Mouse (Mus musculus) neural tube, embryonic 14.5 days (tissue): ENCODE data around the gene Rab11b. TPM values are rescaled to one million over a fixed set of nuclear protein-coding genes. Genes with fewer than 3 reads are reported as not detected.
"Not testable (repeated sequence)": the region's sequence is repeated elsewhere in the genome, so short reads cannot be mapped to it uniquely, and the experiment has no call there.

Source experiments
- ATAC-seq: fragments of 200-750 bp; cut with Nextera tagmentation; 2 replicates; pipeline ENCODE4 v1.8.0; 2017; ENCODE audit warnings: low read depth, mild to moderate bottlenecking, moderate TSS enrichment, moderate library complexity
- H3K27ac ChIP-seq: fragments of 300-500 bp; sonication (generic); 2 replicates; pipeline ENCODE4 v1.5.1; 2014; ENCODE audit warnings: low read depth, mild to moderate bottlenecking, control low read depth, low read length, moderate library complexity, mixed read lengths
- H3K27me3 ChIP-seq: fragments of 300-500 bp; sonication (generic); 2 replicates; pipeline ENCODE4 v1.6.1; 2014; ENCODE audit warnings: low read length; ENCODE audit not compliant: control insufficient read depth, insufficient read depth
- H3K36me3 ChIP-seq: fragments of 300-500 bp; sonication (generic); 2 replicates; pipeline ENCODE4 v1.6.1; 2014; ENCODE audit warnings: low read length, mixed read lengths; ENCODE audit not compliant: control insufficient read depth, insufficient read depth
- H3K4me1 ChIP-seq: fragments of 300-500 bp; sonication (generic); 2 replicates; pipeline ENCODE4 v1.6.1; 2014; ENCODE audit warnings: low read length; ENCODE audit not compliant: control insufficient read depth, insufficient read depth
- H3K4me2 ChIP-seq: fragments of 300-500 bp; sonication (generic); 2 replicates; pipeline ENCODE4 v1.6.1; 2014; ENCODE audit warnings: mild to moderate bottlenecking, low read depth, low read length, control low read depth
- H3K4me3 ChIP-seq: fragments of 300-500 bp; sonication (generic); 2 replicates; pipeline ENCODE4 v1.5.1; 2014; ENCODE audit warnings: low read depth, low read length, control low read depth, mixed read lengths
- H3K9ac ChIP-seq: fragments of 300-500 bp; sonication (generic); replicated peaks from 2 replicates; pipeline ENCODE4 v1.6.1; 2014; ENCODE audit warnings: low read depth, mild to moderate bottlenecking, control low read depth, low read length, mixed read lengths
- H3K9me3 ChIP-seq: fragments of 300-500 bp; sonication (generic); 2 replicates; pipeline ENCODE4 v1.6.1; 2016; ENCODE audit warnings: low read length; ENCODE audit not compliant: control insufficient read depth
- WGBS: fragments of 180-500 bp; shearing (Covaris S2); extraction: QIAGEN DNeasy Blood & Tissue Kit; methylation state at CpG from one replicate; pipeline ENCODE4 v1.1.7; 2014; 5-methylcytosine and 5-hydroxymethylcytosine counted together
- polyA plus RNA-seq: library from polyadenylated mRNA; unstranded; fragments of >200 nt; fragmentation: Nextera tagmentation; extraction: Ambion mirVana; gene quantifications from 2 replicates; pipeline ENCODE4 v1.2.1, GENCODE M21; 2014

The Rab11b gene
- polyA plus RNA-seq, 1 experiment from 2014 or later, result 532 TPM

GRCm38 (mm10) chr17:33755418-33756107 is 4.8 kb downstream of the Rab11b start:
- WGBS, result 71% methylated on average over 10 of the region's 10 CpGs
- Histone ChIP-seq H3K9ac (no peak overlapping the region), H3K27me3 (no peaks in the 10 kb centered on the region), H3K4me3 (no peak overlapping the region), H3K27ac (no peak overlapping the region), H3K9me3 (no peaks in the 10 kb centered on the region), H3K36me3 (no peaks in the 10 kb centered on the region), H3K4me1 (peaks cover 46% of the 10 kb centered on the region), H3K4me2 (no peak overlapping the region)
- ATAC-seq, result no peak

DNA sequence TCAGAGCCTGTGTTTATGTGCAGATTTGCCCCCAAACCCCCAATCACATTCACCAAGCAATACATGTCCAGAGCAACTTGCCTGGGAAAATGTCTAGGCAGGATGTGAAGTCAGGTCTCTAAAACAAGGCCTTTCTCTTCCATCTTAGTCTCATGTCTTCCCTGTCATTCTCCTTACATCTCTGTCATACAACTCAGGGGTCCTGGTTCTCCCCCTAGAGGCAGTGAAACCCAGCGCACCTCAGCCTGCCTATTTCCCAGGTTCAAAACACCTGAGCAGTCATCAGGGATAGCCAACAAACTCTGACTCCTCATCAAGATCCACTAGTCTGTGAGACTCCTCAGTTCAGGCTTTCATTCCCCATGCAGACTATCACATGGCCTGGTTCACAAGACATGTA is 5.7 kb downstream of the Rab11b start:
- Histone ChIP-seq H3K4me3 (no peak overlapping the region), H3K27me3 (no peaks in the 10 kb centered on the region), H3K4me2 (no peak overlapping the region), H3K27ac (no peak overlapping the region), H3K9me3 (no peaks in the 10 kb centered on the region), H3K9ac (no peak overlapping the region), H3K4me1 (peaks cover 46% of the 10 kb centered on the region), H3K36me3 (peaks cover 2% of the 10 kb centered on the region; the same call in 1 of the 2 replicates)
- no peak for ATAC-seq
- 68% methylated on average over 1 of the region's 1 CpGs for WGBS

DNA sequence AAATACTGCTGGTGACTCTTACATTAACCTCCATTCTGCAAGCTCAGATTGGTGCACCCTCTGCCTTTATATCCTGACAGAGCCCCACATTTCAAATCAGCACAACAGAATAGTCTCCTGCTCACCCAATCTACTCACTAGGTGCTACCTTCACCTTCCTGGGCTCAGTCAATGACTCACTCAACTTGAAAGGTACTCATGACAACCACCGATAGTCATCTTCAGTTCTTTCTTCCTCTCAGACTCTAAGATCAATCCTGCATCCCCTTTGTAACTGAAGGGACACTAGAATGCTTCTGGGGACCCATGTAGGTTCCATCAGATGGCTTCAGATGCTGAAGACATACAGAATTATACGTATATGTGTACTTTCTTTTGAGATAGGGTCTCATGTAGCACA is 8.0 kb downstream of the Rab11b start:
- peaks cover 26% of the 10 kb centered on the region for H3K4me1 ChIP-seq
- no peak overlapping the region for H3K27ac ChIP-seq
- H3K36me3 ChIP-seq, result peaks cover 22% of the 10 kb centered on the region; the same call in 1 of the 2 replicates
- WGBS, result 97% methylated on average over 2 of the region's 2 CpGs
- no peak overlapping the region for H3K9ac ChIP-seq
- no peaks in the 10 kb centered on the region for H3K27me3 ChIP-seq
- H3K4me3 ChIP-seq, result no peak overlapping the region
- no peak for ATAC-seq
- H3K4me2 ChIP-seq, result no peak overlapping the region
- no peaks in the 10 kb centered on the region for H3K9me3 ChIP-seq

- H3K36me3 ChIP-seq, result peaks cover 25% of the 10 kb centered on the region
- H3K4me1 ChIP-seq, result peaks cover 15% of the 10 kb centered on the region
- ATAC-seq, result no peak
- H3K9ac ChIP-seq, result no peak overlapping the region
- H3K4me3 ChIP-seq, result no peak overlapping the region
- H3K27ac ChIP-seq, result no peak overlapping the region
- H3K27me3 ChIP-seq, result no peaks in the 10 kb centered on the region
- H3K9me3 ChIP-seq, result no peaks in the 10 kb centered on the region
- H3K4me2 ChIP-seq, result no peak overlapping the region
Observed at GRCm38 (mm10) chr17:33751181-33751580, 9.1 kb downstream of the Rab11b start.

GRCm38 (mm10) chr17:33749451-33749850 is 10.9 kb downstream of the Rab11b start:
- Histone ChIP-seq H3K4me2 (no peak overlapping the region), H3K9ac (no peak overlapping the region), H3K27ac (no peak overlapping the region), H3K27me3 (no peaks in the 10 kb centered on the region), H3K4me3 (no peak overlapping the region), H3K9me3 (no peaks in the 10 kb centered on the region), H3K4me1 (peaks cover under 1% of the 10 kb centered on the region; the same call in 1 of the 2 replicates), H3K36me3 (peaks cover 33% of the 10 kb centered on the region)
- WGBS, result 96% methylated on average over 5 of the region's 5 CpGs
- ATAC-seq, result no peak

- H3K4me1 ChIP-seq, result no peaks in the 10 kb centered on the region
- H3K27ac ChIP-seq, result no peak overlapping the region
Observed at GRCm38 (mm10) chr17:33746011-33746410, 14.3 kb downstream of the Rab11b start.

DNA sequence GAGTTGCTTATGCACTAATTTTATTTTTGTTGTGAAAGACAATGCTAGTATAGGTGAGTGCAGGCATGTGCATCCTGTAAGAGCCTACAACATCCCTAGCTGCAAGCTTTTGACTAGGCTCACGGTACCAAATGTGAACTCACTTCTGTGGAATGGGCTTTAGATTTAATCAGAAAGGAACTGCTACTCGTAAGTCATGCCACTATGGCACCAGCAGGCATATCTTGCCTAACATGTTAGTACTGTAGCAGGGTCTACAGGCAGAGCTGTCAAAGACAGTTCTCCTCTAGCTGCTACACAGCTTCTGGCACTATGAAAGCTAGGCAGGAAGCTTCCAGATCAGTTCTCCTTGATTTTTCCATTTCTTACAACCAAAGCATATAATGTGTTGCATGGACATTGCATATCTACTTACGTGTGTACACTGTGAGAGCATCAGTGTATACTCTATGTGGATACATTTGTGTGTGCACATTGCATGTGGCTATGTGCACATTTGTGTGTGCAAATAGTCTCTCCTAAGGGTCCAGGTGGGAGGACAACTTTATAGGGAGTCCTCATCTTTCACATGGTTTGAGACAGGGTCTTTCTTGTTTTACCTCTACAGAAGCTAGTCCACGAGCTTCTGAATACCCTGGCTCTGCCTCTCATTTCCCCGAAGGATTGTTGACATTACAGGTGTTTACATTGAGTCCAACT is 15.5 kb downstream of the Rab11b start:
- 0 out of 2 replicates have a peak, but pooled peaks cover 3% of the 10 kb centered on the region for H3K9me3 ChIP-seq
- 90% methylated on average over 5 of the region's 5 CpGs for WGBS
- no peak overlapping the region for H3K9ac ChIP-seq
- H3K4me1 ChIP-seq, result no peaks in the 10 kb centered on the region
- no peak overlapping the region for H3K4me2 ChIP-seq
- no peak overlapping the region for H3K4me3 ChIP-seq
- H3K27ac ChIP-seq, result no peak overlapping the region
- peaks cover 33% of the 10 kb centered on the region for H3K36me3 ChIP-seq
- no peak for ATAC-seq
- no peaks in the 10 kb centered on the region for H3K27me3 ChIP-seq

More at GRCm38 (mm10) chr17:33746011-33746410, 14.3 kb downstream of the Rab11b start:
- Histone ChIP-seq H3K27me3 (no peaks in the 10 kb centered on the region), H3K4me2 (no peak overlapping the region), H3K36me3 (peaks cover 33% of the 10 kb centered on the region), H3K4me3 (no peak overlapping the region), H3K9ac (no peak overlapping the region), H3K9me3 (0 out of 2 replicates have a peak, but pooled peaks cover 3% of the 10 kb centered on the region)
- WGBS, result 77% methylated on average over 2 of the region's 2 CpGs
- ATAC-seq, result no peak

DNA sequence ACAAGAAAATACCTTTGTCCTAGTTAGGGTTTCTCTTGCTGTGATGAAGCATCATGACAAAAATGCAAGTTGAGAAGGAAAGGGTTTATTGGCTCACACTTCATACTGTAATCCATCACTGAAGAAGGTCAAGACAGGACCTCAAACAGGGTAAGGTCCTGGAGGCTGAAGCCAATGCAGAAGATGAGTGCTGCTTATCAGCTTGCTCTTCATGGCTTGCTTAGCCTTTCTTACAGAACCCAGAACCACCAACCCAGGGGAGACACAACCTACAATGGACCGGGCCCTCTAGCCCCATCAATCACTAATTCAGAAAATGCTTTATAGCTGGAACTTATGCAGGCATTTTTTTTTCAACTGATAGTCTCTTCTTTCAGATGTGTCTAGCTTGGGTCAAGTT is 17.9 kb downstream of the Rab11b start:
- 86% methylated on average over 1 of the region's 1 CpGs for WGBS
- ATAC-seq, result no peak
- no peak overlapping the region for H3K4me2 ChIP-seq
- no peak overlapping the region for H3K27ac ChIP-seq
- no peak overlapping the region for H3K4me3 ChIP-seq
- H3K9me3 ChIP-seq, result 0 out of 2 replicates have a peak, but pooled peaks cover 3% of the 10 kb centered on the region
- H3K9ac ChIP-seq, result no peak overlapping the region
- peaks cover 10% of the 10 kb centered on the region for H3K36me3 ChIP-seq
- no peaks in the 10 kb centered on the region for H3K4me1 ChIP-seq
- H3K27me3 ChIP-seq, result no peaks in the 10 kb centered on the region

- not testable (repeated sequence) for H3K27ac ChIP-seq, H3K4me3 ChIP-seq, H3K4me1 ChIP-seq, H3K9me3 ChIP-seq, ATAC-seq, H3K4me2 ChIP-seq, H3K27me3 ChIP-seq, H3K9ac ChIP-seq, H3K36me3 ChIP-seq
- WGBS, result 88% methylated on average over 10 of the region's 10 CpGs
Observed at GRCm38 (mm10) chr17:33733526-33733925, 26.8 kb downstream of the Rab11b start.
